Mouse (Mus musculus): ENCODE measurements around the gene Pmpca.

DNA sequence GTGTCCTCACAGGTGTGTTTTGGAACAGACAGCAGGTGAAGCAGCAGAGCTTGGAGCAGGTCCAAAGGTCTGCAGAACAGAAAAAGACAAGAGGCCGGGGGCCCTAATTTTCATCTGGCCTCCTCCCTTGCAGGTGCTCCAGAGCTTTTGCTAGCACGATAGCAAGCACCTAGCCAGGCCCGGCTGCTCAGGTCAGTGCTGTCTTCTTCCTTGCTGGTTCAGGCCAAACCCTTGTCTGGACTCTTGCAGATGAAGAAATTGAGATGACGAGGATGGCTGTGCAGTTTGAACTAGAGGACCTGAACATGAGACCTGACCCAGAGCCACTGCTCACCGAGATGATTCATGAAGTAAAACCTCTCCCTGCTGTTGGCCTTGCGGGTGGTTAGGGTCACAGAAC, 2.5 kb downstream of the Pmpca start:
- TF ChIP-seq CTCF (IDR thresholded peaks at IDR 0.05; ENCODE audit: extremely low read depth, insufficient read depth, low read length) = no peak
- no peak for TF ChIP-seq POLR2A (IDR thresholded peaks at IDR 0.05; ENCODE audit: extremely low read depth, insufficient read depth, low read length)
